Mouse (Mus musculus): ENCODE data around the gene Sh3yl1. TPM values are rescaled to one million over a fixed set of nuclear protein-coding genes. Genes with fewer than 3 reads are reported as not detected.

The Sh3yl1 gene
- total RNA-seq, 2 experiments from 2014 or later: 11.3 to 12.1 TPM

DNA sequence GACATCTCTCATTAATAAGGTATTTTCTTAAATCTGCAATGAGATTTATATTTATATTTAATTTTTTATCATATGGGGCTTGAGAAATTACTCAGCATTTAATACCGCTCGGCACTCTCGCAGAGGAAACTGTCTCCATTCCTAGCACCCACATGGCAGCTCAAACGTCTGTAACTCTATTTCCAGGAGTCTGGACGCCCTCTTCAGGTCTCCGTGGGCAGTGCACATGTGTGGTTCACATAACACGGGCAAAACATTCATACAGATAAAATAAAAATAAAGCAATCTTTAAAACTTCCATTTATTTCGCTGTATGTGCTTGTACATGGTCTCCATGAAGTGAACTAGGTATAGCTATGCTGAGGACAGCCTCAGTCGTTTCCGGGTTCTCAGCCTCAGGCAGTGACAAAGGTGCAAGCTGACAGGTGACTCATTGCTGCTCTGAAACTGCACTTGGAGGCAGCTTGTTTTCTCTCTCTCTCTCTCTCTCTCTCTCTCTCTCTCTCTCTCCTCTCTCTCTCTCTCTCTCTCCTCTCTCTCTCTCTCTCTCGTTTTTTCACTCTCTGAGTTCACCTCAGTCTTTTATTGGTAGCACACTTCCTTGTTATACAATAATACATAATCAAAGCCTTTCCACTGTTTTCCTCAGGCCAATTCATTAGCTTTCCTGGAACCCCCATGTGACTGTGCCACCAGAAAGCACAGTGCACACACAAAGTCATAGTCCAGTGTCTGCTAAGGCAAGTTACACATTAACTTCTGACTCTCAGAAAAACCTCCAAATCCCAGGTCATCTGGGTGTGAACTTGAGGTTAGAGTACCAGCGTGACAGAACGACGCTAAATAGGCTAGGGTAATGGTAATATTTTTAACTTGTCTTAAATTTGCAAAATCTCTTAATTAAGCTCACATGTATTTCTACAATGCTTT, 31.9 kb downstream of the Sh3yl1 start:
- no peak for DNase-seq (ENCODE audit: low spot score in 2 of 2)

- DNase-seq (ENCODE audit: low spot score in 2 of 2): no peak
Observed at GRCm38 (mm10) chr12:30944197-30944596, 32.7 kb downstream of the Sh3yl1 start.

DNA sequence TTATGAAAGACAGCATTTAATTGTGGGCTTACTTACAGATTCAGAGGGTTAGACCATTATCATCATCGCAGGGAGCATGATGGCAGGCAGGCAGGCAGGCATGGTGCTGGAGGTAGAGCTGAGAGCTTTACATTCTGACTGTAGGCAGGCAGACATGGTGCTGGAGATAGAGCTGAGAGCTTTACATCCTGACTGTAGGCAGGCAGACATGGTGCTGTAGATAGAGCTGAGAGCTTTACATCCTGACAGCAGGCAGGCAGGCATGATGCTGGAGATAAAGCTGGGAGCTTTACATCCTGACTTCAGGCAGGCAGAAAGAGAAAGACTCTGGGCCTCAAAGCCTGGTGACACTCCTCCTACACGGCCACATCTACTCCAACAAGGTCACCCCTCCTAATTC, 59.2 kb downstream of the Sh3yl1 start:
- no peak for DNase-seq (ENCODE audit: low spot score in 2 of 2)

GRCm38 (mm10) chr12:31003795-31004194, 92.3 kb downstream of the Sh3yl1 start:
- no peak for DNase-seq (ENCODE audit: low spot score in 2 of 2)

- peak; percentile 24 to 81 for DNase-seq (ENCODE audit: low spot score in 2 of 2)
Observed at GRCm38 (mm10) chr12:31005010-31005409, 93.5 kb downstream of the Sh3yl1 start.

DNA sequence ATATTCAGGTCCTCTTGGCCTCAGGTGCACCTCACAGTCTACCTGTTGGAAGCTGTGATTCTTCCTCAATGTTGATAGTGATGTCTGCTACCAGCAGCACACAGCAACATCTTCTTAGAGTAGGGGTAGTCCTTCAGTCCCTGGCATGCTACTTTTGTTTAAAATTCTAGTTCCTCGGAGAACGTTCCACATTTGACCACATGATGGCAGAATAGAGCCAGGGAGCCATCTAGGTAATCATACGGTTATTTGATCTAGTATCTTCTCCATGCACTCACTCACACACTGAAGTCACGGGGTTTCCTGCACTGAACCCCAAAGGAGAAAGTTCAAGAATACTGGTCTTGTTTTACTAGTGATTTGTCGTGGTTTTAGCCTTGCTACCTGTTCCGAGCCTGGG, 96.7 kb downstream of the Sh3yl1 start:
- DNase-seq (ENCODE audit: low spot score in 2 of 2): peak in 1 of 2 experiments; percentile 43

Other genes starting within 250 kb of the Sh3yl1 start
- 1 to 10 TPM; 4.3 to 5.2 TPM for gene Alkal2, start 27.3 kb upstream of the Sh3yl1 start, total RNA-seq (2021)
- 10 to 100 TPM; 56.7 to 58.3 TPM for gene Acp1, start 79 bp upstream of the Sh3yl1 start, total RNA-seq (2021)
- gene Fam110c, start 162.2 kb downstream of the Sh3yl1 start, total RNA-seq (2021): not detected

Data from layer of hippocampus, adult 18-20 months (tissue).